Mouse (Mus musculus) heart, embryonic 13.5 days (tissue): ENCODE measurements around the gene Csnk2b. TPM values are rescaled to one million over a fixed set of nuclear protein-coding genes. Genes with fewer than 3 reads are reported as not detected.

Source experiments
- ATAC-seq: fragments of 200-750 bp; cut with Nextera tagmentation; 2 replicates; pipeline ENCODE4 v1.8.0; 2017; ENCODE audit warnings: moderate TSS enrichment; ENCODE audit not compliant: insufficient number of reproducible peaks, low FRiP score, low TSS enrichment; ENCODE audit errors: extremely low read depth
- H3K27ac ChIP-seq: fragments of 300-500 bp; sonication (generic); replicated peaks from 2 replicates; pipeline ENCODE4 v1.5.1; 2015; ENCODE audit warnings: moderate library complexity, mild to moderate bottlenecking, inconsistent platforms
- H3K27me3 ChIP-seq: fragments of 300-500 bp; sonication (generic); replicated peaks from 2 replicates; pipeline ENCODE4 v1.6.1; 2015; ENCODE audit warnings: mild to moderate bottlenecking, inconsistent platforms
- H3K36me3 ChIP-seq: fragments of 300-500 bp; sonication (generic); 2 replicates; pipeline ENCODE4 v1.6.1; 2015; ENCODE audit warnings: mild to moderate bottlenecking, inconsistent platforms
- H3K4me1 ChIP-seq: fragments of 300-500 bp; sonication (generic); 2 replicates; pipeline ENCODE4 v1.6.1; 2015; ENCODE audit warnings: inconsistent platforms
- H3K4me2 ChIP-seq: fragments of 300-500 bp; sonication (generic); 2 replicates; pipeline ENCODE4 v1.6.1; 2015; ENCODE audit warnings: inconsistent platforms, mild to moderate bottlenecking, moderate library complexity
- H3K4me3 ChIP-seq: fragments of 300-500 bp; sonication (generic); 2 replicates; pipeline ENCODE4 v1.5.1; 2015; ENCODE audit warnings: moderate library complexity, mild to moderate bottlenecking, inconsistent platforms
- H3K9ac ChIP-seq: fragments of 300-500 bp; sonication (generic); 2 replicates; pipeline ENCODE4 v1.6.1; 2015; ENCODE audit warnings: inconsistent platforms, mild to moderate bottlenecking, moderate library complexity
- H3K9me3 ChIP-seq: fragments of 300-500 bp; sonication (generic); 2 replicates; pipeline ENCODE4 v1.6.1; 2016; ENCODE audit warnings: inconsistent platforms
- WGBS: fragments of 180-500 bp; shearing (Covaris S2); methylation state at CpG from one replicate; pipeline ENCODE4 v1.1.7; 2015; ENCODE audit warnings: mixed read lengths; 5-methylcytosine and 5-hydroxymethylcytosine counted together
- polyA plus RNA-seq: library from polyadenylated mRNA; unstranded; fragments of >200 nt; fragmentation: Nextera tagmentation; extraction: Ambion mirVana; gene quantifications from 2 replicates; pipeline ENCODE4 v1.2.1, GENCODE M21; 2015

The Csnk2b gene
- polyA plus RNA-seq, 1 experiment from 2014 or later, result 215 TPM

DNA sequence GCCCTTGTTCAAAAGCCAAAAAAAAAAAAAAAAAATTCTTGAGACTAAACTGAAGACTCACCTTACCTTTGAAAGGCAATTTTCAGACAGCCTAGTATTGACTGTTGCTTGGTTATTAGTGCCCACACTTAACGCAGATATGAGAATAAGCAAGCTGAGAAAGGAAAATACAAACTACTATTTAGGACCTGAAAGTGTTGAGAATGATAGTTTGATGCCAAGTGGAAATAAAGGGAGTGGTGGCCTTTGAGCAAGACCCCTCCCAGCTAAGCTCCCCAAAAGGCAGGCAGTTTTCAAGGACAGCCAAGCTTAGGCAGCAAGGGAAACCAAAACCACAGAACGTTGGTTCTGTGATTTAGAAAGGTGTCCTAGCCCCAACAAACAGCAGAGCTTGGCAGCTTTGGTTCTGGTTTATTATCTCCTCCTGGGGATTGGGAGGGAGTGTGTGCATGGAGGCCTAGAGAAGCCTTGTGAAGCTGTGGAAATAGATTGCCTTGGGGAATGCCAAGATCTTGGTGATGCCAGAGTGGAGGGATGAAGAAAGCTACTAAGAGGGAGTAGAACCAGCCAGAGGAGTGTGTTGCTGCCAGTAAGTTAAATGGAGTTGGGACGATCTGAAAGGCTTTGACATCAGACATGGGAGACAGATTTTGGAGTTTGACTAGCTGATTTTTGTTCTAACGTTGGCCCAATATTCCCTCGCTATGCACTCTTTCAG is 26.2 kb upstream of the Csnk2b start:
- WGBS, result 68% methylated on average over 5 of the region's 5 CpGs
- H3K36me3 ChIP-seq, result peaks cover 99% of the 10 kb centered on the region
- H3K9ac ChIP-seq, result no peak overlapping the region
- H3K4me1 ChIP-seq, result no peaks in the 10 kb centered on the region
- no peaks in the 10 kb centered on the region for H3K27me3 ChIP-seq
- H3K4me2 ChIP-seq, result no peak overlapping the region
- no peak for ATAC-seq
- H3K9me3 ChIP-seq, result no peaks in the 10 kb centered on the region
- H3K27ac ChIP-seq, result 0 out of 2 replicates have a peak overlapping the region, but pooled peaks have one; percentile 5
- H3K4me3 ChIP-seq, result no peak overlapping the region

DNA sequence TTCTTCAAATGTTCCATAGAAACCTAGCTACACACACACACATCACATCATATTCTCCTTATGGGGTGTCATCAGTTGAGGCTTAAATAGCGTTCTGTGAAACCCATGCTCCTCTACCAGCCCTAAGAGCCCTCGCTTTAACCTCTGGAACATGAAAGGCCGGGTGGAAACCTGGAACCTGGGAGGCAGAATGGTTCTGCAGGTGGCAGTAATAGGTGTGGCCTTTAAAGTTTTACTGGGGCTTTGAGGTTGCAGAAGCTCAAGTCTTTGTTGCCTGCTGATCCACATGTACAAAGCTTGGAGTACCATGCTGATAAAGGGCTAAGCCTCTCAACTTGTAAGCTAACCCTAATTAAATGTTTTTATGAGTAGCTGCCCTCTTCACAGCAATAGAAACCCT is 25.5 kb upstream of the Csnk2b start:
- no peak for ATAC-seq
- H3K4me1 ChIP-seq, result no peaks in the 10 kb centered on the region
- WGBS, result 58% methylated on average over 3 of the region's 3 CpGs
- H3K9ac ChIP-seq, result no peak overlapping the region
- H3K27ac ChIP-seq, result 0 out of 2 replicates have a peak overlapping the region, but pooled peaks have one; percentile 5
- H3K4me2 ChIP-seq, result no peak overlapping the region
- H3K36me3 ChIP-seq, result peaks cover 99% of the 10 kb centered on the region
- H3K27me3 ChIP-seq, result no peaks in the 10 kb centered on the region
- H3K9me3 ChIP-seq, result no peaks in the 10 kb centered on the region
- H3K4me3 ChIP-seq, result no peak overlapping the region

DNA sequence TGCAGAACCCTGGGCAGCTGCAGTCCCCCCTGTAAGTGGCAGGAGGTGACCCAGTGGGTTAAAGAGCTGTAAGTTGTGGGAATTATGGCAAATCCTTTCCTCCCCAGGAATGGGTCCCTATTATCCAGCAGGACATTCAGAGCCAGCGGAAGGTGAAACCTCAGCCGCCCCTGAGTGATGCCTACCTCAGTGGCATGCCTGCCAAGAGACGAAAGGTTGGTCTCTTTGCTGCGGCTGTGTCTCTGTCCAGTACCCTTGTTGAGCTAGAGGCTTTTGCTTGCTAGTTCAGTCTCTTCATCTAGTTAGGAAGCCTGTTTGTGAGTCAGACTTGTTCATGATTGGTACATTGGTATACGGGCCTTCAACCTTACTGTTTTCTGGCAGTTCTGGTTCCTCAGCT is 24.3 kb upstream of the Csnk2b start:
- Histone ChIP-seq H3K4me2 (no peak overlapping the region), H3K36me3 (peaks cover 99% of the 10 kb centered on the region), H3K9me3 (no peaks in the 10 kb centered on the region), H3K27me3 (no peaks in the 10 kb centered on the region), H3K4me3 (no peak overlapping the region), H3K27ac (no peak overlapping the region), H3K9ac (no peak overlapping the region), H3K4me1 (no peaks in the 10 kb centered on the region)
- ATAC-seq, result no peak
- 86% methylated on average over 5 of the region's 5 CpGs for WGBS

DNA sequence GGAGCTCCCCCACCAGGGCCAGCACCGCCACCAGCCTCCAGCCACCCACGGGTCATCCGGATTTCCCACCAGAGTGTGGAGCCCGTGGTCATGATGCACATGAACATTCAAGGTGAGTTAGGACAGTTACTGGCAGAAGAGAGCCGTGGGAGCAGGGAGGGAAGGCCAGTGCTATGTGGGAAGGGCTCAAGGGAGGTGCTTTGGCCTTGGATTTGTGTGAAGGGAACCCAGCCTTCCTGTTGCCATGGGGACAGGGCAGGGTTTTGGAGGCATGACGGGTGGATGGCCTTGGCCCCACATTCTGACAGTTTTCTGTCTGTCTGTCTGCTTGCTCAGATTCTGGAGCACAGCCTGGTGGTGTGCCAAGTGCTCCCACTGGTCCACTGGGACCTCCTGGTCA is 20.1 kb upstream of the Csnk2b start:
- H3K4me2 ChIP-seq, result no peak overlapping the region
- WGBS, result 90% methylated on average over 6 of the region's 6 CpGs
- no peak for ATAC-seq
- peaks cover 92% of the 10 kb centered on the region for H3K36me3 ChIP-seq
- no peaks in the 10 kb centered on the region for H3K27me3 ChIP-seq
- H3K4me3 ChIP-seq, result no peak overlapping the region
- H3K9ac ChIP-seq, result no peak overlapping the region
- peaks cover 10% of the 10 kb centered on the region for H3K4me1 ChIP-seq
- H3K9me3 ChIP-seq, result no peaks in the 10 kb centered on the region
- no peak overlapping the region for H3K27ac ChIP-seq

DNA sequence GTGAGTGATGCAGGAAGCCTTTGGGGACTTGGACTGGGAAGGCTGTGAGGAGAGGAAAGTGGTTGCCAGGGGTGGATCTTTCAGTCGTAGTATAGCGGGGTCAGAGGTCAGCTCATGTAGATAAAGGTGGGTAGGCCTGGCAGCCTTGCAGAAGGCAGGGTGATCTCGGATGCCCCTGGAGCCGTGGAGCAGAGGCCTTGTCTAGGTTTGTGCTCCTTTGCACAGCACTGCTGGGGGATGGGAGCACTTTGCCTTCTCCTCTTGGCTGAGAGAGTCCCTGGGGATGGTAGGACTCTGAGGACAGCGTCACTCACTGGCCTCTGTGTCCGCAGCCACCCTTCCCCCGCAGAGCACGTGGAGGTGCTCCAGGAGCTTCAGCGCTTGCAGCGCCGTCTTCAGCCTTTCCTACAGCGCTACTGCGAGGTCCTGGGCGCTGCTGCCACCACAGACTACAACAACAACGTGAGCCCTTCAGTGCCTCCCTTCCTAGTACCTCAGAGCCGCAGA is 18.7 kb upstream of the Csnk2b start:
- no peak overlapping the region for H3K9ac ChIP-seq
- no peaks in the 10 kb centered on the region for H3K9me3 ChIP-seq
- H3K27ac ChIP-seq, result no peak overlapping the region
- ATAC-seq, result no peak
- H3K36me3 ChIP-seq, result peaks cover 78% of the 10 kb centered on the region
- no peak overlapping the region for H3K4me2 ChIP-seq
- no peaks in the 10 kb centered on the region for H3K27me3 ChIP-seq
- no peak overlapping the region for H3K4me3 ChIP-seq
- peaks cover 20% of the 10 kb centered on the region for H3K4me1 ChIP-seq
- 75% methylated on average over 16 of the region's 16 CpGs for WGBS

DNA sequence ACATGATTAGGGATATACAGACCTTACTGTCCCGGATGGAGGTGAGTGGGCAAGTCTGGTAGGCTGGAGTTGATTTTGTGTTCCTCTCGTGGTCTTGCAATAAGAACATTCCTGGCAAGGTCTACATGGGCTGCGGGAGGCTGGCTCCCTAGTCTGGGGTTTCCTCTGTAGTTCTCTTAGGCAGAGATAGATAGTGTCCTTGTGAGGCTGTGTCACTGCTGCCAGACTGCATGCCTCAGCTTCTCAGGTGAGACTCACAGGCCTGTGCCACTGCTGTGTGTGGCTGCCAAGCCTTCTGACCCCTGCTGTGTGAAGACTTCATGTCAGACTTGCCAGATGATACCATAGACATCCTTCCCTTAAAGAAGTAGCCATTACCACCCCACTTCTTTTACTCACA is 17.4 kb upstream of the Csnk2b start:
- Histone ChIP-seq H3K9me3 (no peaks in the 10 kb centered on the region), H3K36me3 (peaks cover 65% of the 10 kb centered on the region), H3K4me3 (no peak overlapping the region), H3K27me3 (no peaks in the 10 kb centered on the region), H3K9ac (no peak overlapping the region), H3K4me2 (no peak overlapping the region), H3K4me1 (peaks cover 20% of the 10 kb centered on the region), H3K27ac (no peak overlapping the region)
- 91% methylated on average over 3 of the region's 3 CpGs for WGBS
- no peak for ATAC-seq

DNA sequence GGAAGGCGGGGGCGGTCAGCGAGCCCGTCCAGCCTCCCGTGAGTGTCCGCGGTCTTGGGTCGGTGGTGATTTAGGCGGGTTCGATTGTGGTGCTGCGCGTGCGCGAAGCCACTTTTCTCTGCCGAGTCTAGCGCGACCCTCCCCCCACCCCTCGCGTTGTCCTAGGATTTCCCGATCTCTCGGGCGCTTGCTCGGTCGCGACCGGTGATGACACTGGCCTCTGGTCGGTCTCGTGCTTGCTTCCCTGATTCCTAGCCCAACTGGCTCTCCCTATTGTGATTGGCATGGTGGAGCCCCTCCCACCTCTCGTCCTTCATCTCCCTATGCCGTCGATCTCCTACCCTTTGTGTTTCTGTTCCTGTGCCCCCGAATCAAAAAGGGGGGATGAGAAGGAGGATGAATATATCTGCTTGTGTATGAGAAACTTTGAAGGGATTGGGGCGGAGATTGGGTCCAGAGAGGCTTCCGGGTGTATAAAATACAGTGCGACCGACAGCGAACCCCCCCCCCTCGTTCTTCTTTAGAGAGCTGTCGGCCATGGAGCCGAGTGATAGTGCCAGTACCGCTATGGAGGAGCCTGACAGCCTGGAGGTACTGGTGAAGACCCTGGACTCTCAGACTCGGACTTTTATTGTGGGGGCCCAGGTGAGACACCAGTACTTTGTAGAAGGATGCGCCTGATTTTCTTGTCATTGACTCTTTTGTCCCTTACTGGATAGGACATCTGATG is 13.9 kb upstream of the Csnk2b start:
- Histone ChIP-seq H3K27me3 (no peaks in the 10 kb centered on the region), H3K9me3 (no peaks in the 10 kb centered on the region), H3K9ac (peak overlapping the region; percentile 89), H3K27ac (peak overlapping the region; percentile 96), H3K36me3 (peaks cover 30% of the 10 kb centered on the region), H3K4me3 (peak overlapping the region; percentile 76), H3K4me2 (peak overlapping the region; percentile 91), H3K4me1 (peaks cover 20% of the 10 kb centered on the region)
- under 1% methylated on average over 43 of the region's 43 CpGs for WGBS
- ATAC-seq, result peak; percentile 55

DNA sequence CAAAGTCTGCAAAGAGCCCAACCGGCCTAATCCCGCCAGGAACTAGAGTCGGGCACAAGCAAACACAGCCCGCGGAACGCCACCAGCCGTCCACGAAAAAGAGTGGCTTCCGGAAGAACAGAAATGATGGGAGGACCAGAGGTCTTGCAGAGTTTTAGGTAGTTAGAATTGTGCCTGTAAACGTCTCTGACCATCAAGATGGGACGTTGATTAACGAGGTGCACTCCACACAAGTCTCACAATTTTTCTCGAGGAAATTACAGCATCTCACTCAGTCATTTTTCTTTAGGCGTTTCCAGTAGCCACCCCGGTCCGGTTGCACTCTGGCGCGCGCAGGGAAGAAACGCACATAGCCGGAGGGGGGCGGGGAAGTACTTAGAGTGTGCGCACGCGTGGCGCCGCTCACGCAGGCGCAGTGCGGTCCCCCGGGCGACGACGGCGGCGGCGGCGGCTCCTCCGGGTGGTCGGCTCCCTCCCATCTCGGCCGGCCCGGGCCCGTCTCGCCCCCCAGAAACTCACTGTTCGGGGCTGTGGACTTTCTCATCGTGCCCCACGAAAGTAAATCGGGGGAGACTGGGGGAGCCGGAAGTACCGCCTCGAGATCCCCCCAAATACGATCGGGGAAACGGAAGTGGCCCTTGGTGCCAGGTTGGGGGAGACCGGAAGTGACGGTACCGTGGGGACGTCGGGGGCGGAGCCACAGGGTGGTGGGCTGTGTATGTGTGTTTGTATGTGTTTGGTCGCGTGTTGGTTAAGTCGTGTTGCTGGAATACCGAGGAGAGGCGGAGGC is 13.1 kb upstream of the Csnk2b start, which contains the start of gene Bag6:
Gene Bag6 (plus strand): TSS at position 378 of the 790 bp plus-strand sequence.
- H3K27ac ChIP-seq, result peak within 1 kb of the TSS; percentile 96
- peaks cover 20% of the 10 kb centered on the region for H3K4me1 ChIP-seq
- H3K9ac ChIP-seq, result peak within 1 kb of the TSS; percentile 89
- under 1% methylated on average over 66 of the region's 66 CpGs for WGBS
- H3K4me3 ChIP-seq, result peak within 1 kb of the TSS; percentile 76
- H3K36me3 ChIP-seq, result peaks cover 29% of the 10 kb centered on the region
- no peaks in the 10 kb centered on the region for H3K9me3 ChIP-seq
- H3K4me2 ChIP-seq, result peak within 1 kb of the TSS; percentile 91
- ATAC-seq, result peak; percentile 88
- H3K27me3 ChIP-seq, result no peaks in the 10 kb centered on the region

DNA sequence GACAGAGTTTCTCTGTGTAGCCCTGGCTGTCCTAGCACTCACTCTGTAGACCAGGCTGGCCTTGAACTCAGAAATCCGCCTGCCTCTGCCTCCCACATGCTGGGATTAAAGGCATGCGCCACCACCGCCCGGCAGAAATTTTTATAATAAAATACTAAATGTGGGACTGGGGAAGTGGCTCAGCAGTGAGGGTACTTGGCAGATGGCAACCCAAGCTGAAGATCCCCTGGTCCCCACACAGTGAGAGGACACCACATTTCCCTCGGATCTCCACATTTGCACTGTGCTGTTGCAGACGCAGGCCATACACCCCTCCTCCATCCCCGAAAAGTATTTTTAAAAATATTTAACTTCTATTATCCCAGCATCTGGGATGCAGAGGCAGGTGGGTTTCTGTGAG is 11.7 kb upstream of the Csnk2b start:
- Histone ChIP-seq H3K9ac (no peak overlapping the region), H3K27me3 (no peaks in the 10 kb centered on the region), H3K27ac (no peak overlapping the region), H3K36me3 (peaks cover 28% of the 10 kb centered on the region), H3K4me3 (no peak overlapping the region), H3K4me1 (peaks cover 21% of the 10 kb centered on the region), H3K9me3 (no peaks in the 10 kb centered on the region), H3K4me2 (no peak overlapping the region)
- ATAC-seq, result no peak
- WGBS, result 90% methylated on average over 7 of the region's 7 CpGs

DNA sequence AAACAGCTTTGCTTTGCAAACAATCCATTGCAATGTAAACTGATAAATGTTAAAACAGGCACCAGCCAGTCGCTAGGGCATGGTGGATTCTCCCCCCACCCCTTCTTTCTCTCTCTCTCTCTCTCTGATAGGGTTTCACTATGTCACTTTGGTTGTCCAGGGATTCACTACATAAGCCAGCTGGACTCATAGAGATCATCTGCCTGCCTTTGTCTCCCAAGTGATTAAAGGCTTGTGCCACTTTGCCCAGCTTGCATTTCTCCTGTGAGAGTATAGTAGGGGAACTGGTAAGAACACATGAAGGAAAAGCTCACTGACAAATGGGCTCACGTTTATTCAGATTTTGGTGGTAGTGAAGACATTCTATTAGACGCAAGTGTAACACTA is 10.3 kb upstream of the Csnk2b start:
- 60% methylated on average over 3 of the region's 3 CpGs for WGBS
- peaks cover 23% of the 10 kb centered on the region for H3K4me1 ChIP-seq
- no peak overlapping the region for H3K4me3 ChIP-seq
- H3K9ac ChIP-seq, result no peak overlapping the region
- no peak overlapping the region for H3K4me2 ChIP-seq
- ATAC-seq, result no peak
- no peaks in the 10 kb centered on the region for H3K27me3 ChIP-seq
- peaks cover 29% of the 10 kb centered on the region for H3K36me3 ChIP-seq
- no peaks in the 10 kb centered on the region for H3K9me3 ChIP-seq
- 0 out of 2 replicates have a peak overlapping the region, but pooled peaks have one; percentile 20 for H3K27ac ChIP-seq
